Mouse (Mus musculus) CH12.LX (cell line): ENCODE results near the gene Sell. TPM values are rescaled to one million over a fixed set of nuclear protein-coding genes. Genes with fewer than 3 reads are reported as not detected.

Source experiments
- DNase-seq: peaks from one replicate; pipeline ENCODE4 v3.0.0-alpha.2; 2013; ENCODE audit errors: extremely low read depth
- H3K27ac ChIP-seq: 2 replicates; pipeline ENCODE4 v1.5.1; 2012; ENCODE audit warnings: low read depth, mild to moderate bottlenecking, control low read depth, moderate library complexity; ENCODE audit not compliant: insufficient read depth
- H3K27me3 ChIP-seq: replicated peaks from 2 replicates; pipeline ENCODE3; 2012; ENCODE audit warnings: inconsistent platforms
- H3K36me3 ChIP-seq, 2 experiments: replicated peaks in 1 of 2; 2 replicates each; pipeline versions ENCODE3 to v1.6.1; 2012; ENCODE audit warnings: inconsistent platforms in 1 of 2, low read length in 1 of 2, mild to moderate bottlenecking in 1 of 2, mixed read lengths in 1 of 2, moderate library complexity in 1 of 2; ENCODE audit not compliant: control insufficient read depth in 1 of 2, insufficient read depth in 1 of 2
- H3K4me1 ChIP-seq, 2 experiments: 2 replicates each; pipeline ENCODE4 v1.6.1; 2012; ENCODE audit warnings: inconsistent platforms in 1 of 2, moderate library complexity in 1 of 2; ENCODE audit not compliant: insufficient read depth in 2 of 2, control insufficient read depth in 1 of 2
- H3K4me2 ChIP-seq: 2 replicates; pipeline ENCODE4 v1.6.1; 2012; ENCODE audit warnings: low read depth, mild to moderate bottlenecking, control low read depth; ENCODE audit not compliant: poor library complexity, insufficient read depth, severe bottlenecking
- H3K4me3 ChIP-seq, 3 experiments: fragments of 150-350 bp in 1 of 3; sonication (generic) in 1 of 3; replicated peaks in 1 of 3; 2 replicates each; pipeline versions ENCODE3 to v1.5.1; 2011 to 2012; ENCODE audit warnings: low read depth in 2 of 3, low read length in 2 of 3, mild to moderate bottlenecking in 2 of 3, moderate library complexity in 2 of 3, control low read depth in 1 of 3, improper control_type of control experiment in 1 of 3, inconsistent platforms in 1 of 3, mixed read lengths in 1 of 3; ENCODE audit not compliant: poor library complexity in 1 of 3
- H3K79me2 ChIP-seq: replicated peaks from 2 replicates; pipeline ENCODE4 v1.6.1; 2012; ENCODE audit warnings: mild to moderate bottlenecking, moderate library complexity; ENCODE audit not compliant: control insufficient read depth, poor library complexity, insufficient read depth, severe bottlenecking; ENCODE audit errors: extremely low read depth
- H3K9ac ChIP-seq: 2 replicates; pipeline ENCODE4 v1.6.1; 2012; ENCODE audit warnings: low read depth, mild to moderate bottlenecking, control low read depth, moderate library complexity; ENCODE audit not compliant: insufficient read depth
- H3K9me3 ChIP-seq: replicated peaks from 2 replicates; pipeline ENCODE3; 2012; ENCODE audit warnings: low read length, inconsistent platforms, mixed read lengths
- BHLHE40 ChIP-seq: IDR thresholded peaks from 2 replicates; pipeline ENCODE4 v1.6.1; 2011; ENCODE audit warnings: mild to moderate bottlenecking, low read depth, low read length, improper control_type of control experiment
- CHD1 ChIP-seq: IDR thresholded peaks from 2 replicates; pipeline ENCODE4 v1.6.1; 2012; ENCODE audit warnings: low read depth, low read length, improper control_type of control experiment, inconsistent platforms
- CHD2 ChIP-seq: IDR thresholded peaks from 2 replicates; pipeline ENCODE4 v1.6.1; 2011; ENCODE audit warnings: low read length, improper control_type of control experiment
- CTCF ChIP-seq, 2 experiments: IDR thresholded peaks in 1 of 2; conservative IDR thresholded peaks in 1 of 2; 2 replicates each; pipeline ENCODE4 v1.5.1; 2011 to 2012; ENCODE audit warnings: low read depth in 2 of 2, low read length in 2 of 2, improper control_type of control experiment in 1 of 2, inconsistent platforms in 1 of 2, mild to moderate bottlenecking in 1 of 2, moderate library complexity in 1 of 2
- E2F4 ChIP-seq: IDR thresholded peaks from 2 replicates; pipeline ENCODE4 v1.6.1; 2011; ENCODE audit warnings: low read depth, low read length, improper control_type of control experiment; ENCODE audit not compliant: insufficient replicate concordance
- ELF1 ChIP-seq: IDR thresholded peaks from 2 replicates; pipeline ENCODE4 v1.6.1; 2014; ENCODE audit warnings: low read depth, mild to moderate bottlenecking, inconsistent platforms, low read length, improper control_type of control experiment
- EP300 ChIP-seq: IDR thresholded peaks from 2 replicates; pipeline ENCODE4 v1.6.1; 2011; ENCODE audit warnings: low read length, improper control_type of control experiment
- HCFC1 ChIP-seq: IDR thresholded peaks from 2 replicates; pipeline ENCODE4 v1.6.1; 2012; ENCODE audit warnings: low read depth, mild to moderate bottlenecking, inconsistent platforms, low read length, improper control_type of control experiment
- IRF4 ChIP-seq: IDR thresholded peaks from 2 replicates; pipeline ENCODE4 v1.6.1; 2014; ENCODE audit warnings: low read depth, mild to moderate bottlenecking, inconsistent platforms, low read length, improper control_type of control experiment
- JUN ChIP-seq: IDR thresholded peaks from 2 replicates; pipeline ENCODE4 v1.6.1; 2011; ENCODE audit warnings: low read depth, mild to moderate bottlenecking, low read length, improper control_type of control experiment, moderate library complexity; ENCODE audit not compliant: insufficient read depth
- JUND ChIP-seq: conservative IDR thresholded peaks from 2 replicates; pipeline ENCODE4 v1.6.1; 2011; ENCODE audit warnings: low read depth, low read length, improper control_type of control experiment
- KAT2A ChIP-seq: IDR thresholded peaks from 2 replicates; pipeline ENCODE4 v1.6.1; 2012; ENCODE audit warnings: low read length, improper control_type of control experiment, inconsistent platforms; ENCODE audit not compliant: insufficient replicate concordance
- MAZ ChIP-seq: IDR thresholded peaks from 2 replicates; pipeline ENCODE4 v1.6.1; 2012; ENCODE audit warnings: low read depth, mild to moderate bottlenecking, inconsistent platforms, low read length, improper control_type of control experiment, moderate library complexity
- MEF2A ChIP-seq: IDR thresholded peaks from 2 replicates; pipeline ENCODE4 v1.6.1; 2014; ENCODE audit warnings: low read depth, mild to moderate bottlenecking, inconsistent platforms, low read length, improper control_type of control experiment, borderline replicate concordance
- MXI1 ChIP-seq: IDR thresholded peaks from 2 replicates; pipeline ENCODE4 v1.6.1; 2011; ENCODE audit warnings: mild to moderate bottlenecking, low read depth, low read length, improper control_type of control experiment
- NELFE ChIP-seq: IDR thresholded peaks from 2 replicates; pipeline ENCODE4 v1.6.1; 2011; ENCODE audit warnings: low read depth, low read length, improper control_type of control experiment
- NRF1 ChIP-seq: IDR thresholded peaks from 2 replicates; pipeline ENCODE4 v1.6.1; 2014; ENCODE audit warnings: low read depth, mild to moderate bottlenecking, inconsistent platforms, low read length, improper control_type of control experiment, moderate library complexity
- POLR2AphosphoS2 ChIP-seq: IDR thresholded peaks from 2 replicates; pipeline ENCODE4 v1.6.1; 2011; ENCODE audit warnings: low read depth, low read length, improper control_type of control experiment
- RAD21 ChIP-seq: IDR thresholded peaks from 2 replicates; pipeline ENCODE4 v1.6.1; 2011; ENCODE audit warnings: low read depth, mild to moderate bottlenecking, low read length, improper control_type of control experiment, moderate library complexity
- RCOR1 ChIP-seq: conservative IDR thresholded peaks from 2 replicates; pipeline ENCODE4 v1.6.1; 2012; ENCODE audit warnings: low read depth, mild to moderate bottlenecking, inconsistent platforms, low read length, improper control_type of control experiment
- SIN3A ChIP-seq: IDR thresholded peaks from 2 replicates; pipeline ENCODE4 v1.6.1; 2012; ENCODE audit warnings: low read length, improper control_type of control experiment, inconsistent platforms
- UBTF ChIP-seq: IDR thresholded peaks from 2 replicates; pipeline ENCODE4 v1.6.1; 2012; ENCODE audit warnings: low read depth, mild to moderate bottlenecking, inconsistent platforms, low read length, improper control_type of control experiment, moderate library complexity
- USF1 ChIP-seq: IDR thresholded peaks from 2 replicates; pipeline ENCODE4 v1.6.1; 2014; ENCODE audit warnings: low read depth, mild to moderate bottlenecking, inconsistent platforms, low read length, improper control_type of control experiment
- ZC3H11A ChIP-seq: IDR thresholded peaks from 2 replicates; pipeline ENCODE4 v1.6.1; 2012; ENCODE audit warnings: low read depth, mild to moderate bottlenecking, inconsistent platforms, low read length, improper control_type of control experiment
- ZMIZ1 ChIP-seq: IDR thresholded peaks from 2 replicates; pipeline ENCODE4 v1.6.1; 2012; ENCODE audit warnings: low read depth, mild to moderate bottlenecking, inconsistent platforms, low read length, improper control_type of control experiment
- ZNF384 ChIP-seq: IDR thresholded peaks from 2 replicates; pipeline ENCODE4 v1.6.1; 2012; ENCODE audit warnings: low read depth, low read length, improper control_type of control experiment, inconsistent platforms
- dilution Hi-C: fragments of 300-500 bp; cut with MboI; formaldehyde crosslinking; loops from 2 replicates; pipeline ENCODE4 v1.14.3; 2020; ENCODE audit warnings: low sequenced_read_pairs; ENCODE audit not compliant: extremely low pct_unique_long_range_greater_than_20kb, extremely low pct_ligation_motif_present
- in situ Hi-C: fragments of 300-500 bp; cut with MboI; formaldehyde crosslinking; loops from 3 replicates; pipeline ENCODE4 v1.14.3; 2019; ENCODE audit warnings: low sequenced_read_pairs, low pct_ligation_motif_present, low pct_unique_long_range_greater_than_20kb, mixed read lengths
- polyA plus RNA-seq: library from polyadenylated mRNA; unstranded; fragments of >175 nt; gene quantifications from 2 replicates; pipeline ENCODE4 v1.2.1, GENCODE M21; 2012; ENCODE audit warnings: low read depth; ENCODE audit not compliant: insufficient read length
- total RNA-seq, 2 experiments: library from RNA; depleted of rRNA; stranded (reverse); fragments of 300-350 nt in 1 of 2; fragments of >200 nt in 1 of 2; gene quantifications; 2 replicates each; pipeline ENCODE4 v1.2.3; 2012 to 2014

Sell gene
- total and polyA plus RNA-seq, 3 experiments: not detected

DNA sequence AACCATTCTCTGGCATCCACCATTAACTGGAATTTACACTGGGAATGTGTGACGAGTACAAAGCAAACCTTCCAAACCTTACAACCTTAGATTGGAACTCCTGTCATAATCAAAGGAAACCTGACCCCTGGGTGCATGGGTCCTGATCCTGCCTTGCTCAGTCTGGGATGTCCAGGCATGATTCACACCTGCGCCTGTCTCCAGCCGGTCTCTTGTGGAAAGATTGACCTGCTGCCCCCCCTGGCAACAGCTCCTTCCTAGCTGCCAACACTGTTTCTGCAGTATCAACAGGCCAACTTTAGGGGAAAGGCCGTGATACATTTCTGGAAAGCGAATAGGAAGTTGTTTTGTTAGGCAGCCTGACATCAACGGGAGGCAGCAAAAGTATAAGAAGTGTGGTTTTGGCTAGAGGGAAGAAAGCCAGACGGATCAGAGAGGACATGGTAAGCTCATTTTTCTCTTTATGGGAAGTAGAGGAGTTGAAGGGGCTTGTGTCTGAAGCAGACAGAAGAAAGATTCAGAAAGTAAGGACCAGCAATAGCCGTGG is 53.2 kb downstream of the Sell start, which contains the start of gene Selp:
TSS of gene Selp (plus strand) at position 318 of the 547 bp plus-strand sequence.
- no peak for DNase-seq
- Histone ChIP-seq H3K9me3 (no peaks in the 10 kb centered on the region), H3K4me3 (no peak within 1 kb of the TSS), H3K4me1 (peaks cover 0 to 2% of the 10 kb centered on the region in 2 experiments; a peak in 2 of 4 replicates), H3K36me3 (no peaks in the 10 kb centered on the region), H3K79me2 (no peaks in the 10 kb centered on the region), H3K27me3 (no peaks in the 10 kb centered on the region), H3K9ac (no peak within 1 kb of the TSS), H3K27ac (no peak within 1 kb of the TSS), H3K4me2 (no peak within 1 kb of the TSS)
- in situ Hi-C loops: no loop called here
- no peak for TF ChIP-seq MXI1
- TF ChIP-seq NELFE: no peak
- no peak for TF ChIP-seq ZC3H11A
- TF ChIP-seq UBTF: no peak
- TF ChIP-seq RAD21: no peak
- no peak for TF ChIP-seq IRF4
- TF ChIP-seq E2F4: no peak
- no peak for TF ChIP-seq ZNF384
- no peak for TF ChIP-seq CTCF (conservative IDR thresholded peaks at IDR 0.05 in 1 of 2, IDR thresholded peaks at IDR 0.05 in 1 of 2; ENCODE audit: low read depth in 2 of 2, low read length in 2 of 2)
- no peak for TF ChIP-seq CHD2
- no peak for TF ChIP-seq ELF1
- no peak for TF ChIP-seq KAT2A
- no peak for TF ChIP-seq MEF2A
- dilution Hi-C loops: no loop called here

DNA sequence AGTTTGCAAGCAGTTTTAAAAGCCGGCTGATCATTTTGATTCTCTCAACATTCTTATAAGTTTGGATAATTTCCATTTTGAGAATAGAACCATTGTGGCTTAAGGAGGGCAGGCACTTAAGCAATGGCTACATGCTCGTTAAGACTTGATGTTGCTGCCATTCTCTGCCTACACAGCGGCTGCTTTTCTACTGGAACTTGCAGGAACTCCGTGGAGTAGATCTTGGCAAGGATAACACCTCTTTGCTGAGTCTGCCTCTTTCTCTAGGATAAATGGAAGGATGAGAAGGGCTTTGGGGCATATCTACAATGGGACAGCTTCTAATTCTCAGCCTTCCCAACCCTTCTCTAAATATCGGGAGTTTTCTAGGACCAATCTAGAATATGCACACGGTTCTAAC is 53.9 kb downstream of the Sell start:
- H3K9me3 ChIP-seq: no peaks in the 10 kb centered on the region
- in situ Hi-C loops: no loop called here
- no peak overlapping the region for H3K4me2 ChIP-seq
- no peaks in the 10 kb centered on the region for H3K79me2 ChIP-seq
- TF ChIP-seq KAT2A (no peak), NRF1 (no peak), RCOR1 (no peak), EP300 (no peak), HCFC1 (no peak), MEF2A (no peak), E2F4 (no peak), CHD1 (no peak), SIN3A (no peak), MAZ (no peak), ZC3H11A (no peak), ZMIZ1 (no peak), MXI1 (no peak), BHLHE40 (no peak), POLR2AphosphoS2 (no peak), JUND (no peak), JUN (no peak), USF1 (no peak), CHD2 (no peak)
- H3K4me1 ChIP-seq: no peaks in the 10 kb centered on the region
- H3K9ac ChIP-seq: no peak overlapping the region
- H3K4me3 ChIP-seq: no peak overlapping the region
- H3K36me3 ChIP-seq: no peaks in the 10 kb centered on the region
- dilution Hi-C loops: no loop called here
- DNase-seq: no peak
- no peak overlapping the region for H3K27ac ChIP-seq
- peaks cover 1% of the 10 kb centered on the region for H3K27me3 ChIP-seq
